Mouse (Mus musculus) spleen, postnatal 0 days (tissue): ENCODE measurements around the gene Zfp689. TPM values are rescaled to one million over a fixed set of nuclear protein-coding genes. Genes with fewer than 3 reads are reported as not detected.

Experiments used
- polyA plus RNA-seq: library from polyadenylated mRNA; unstranded; fragments of >200 nt; fragmentation: Nextera tagmentation; extraction: Ambion mirVana; gene quantifications from 2 replicates; pipeline ENCODE4 v1.2.1, GENCODE M21; 2015

Gene Zfp689
- 2.5 and 3.2 TPM in 2 replicates for polyA plus RNA-seq

DNA sequence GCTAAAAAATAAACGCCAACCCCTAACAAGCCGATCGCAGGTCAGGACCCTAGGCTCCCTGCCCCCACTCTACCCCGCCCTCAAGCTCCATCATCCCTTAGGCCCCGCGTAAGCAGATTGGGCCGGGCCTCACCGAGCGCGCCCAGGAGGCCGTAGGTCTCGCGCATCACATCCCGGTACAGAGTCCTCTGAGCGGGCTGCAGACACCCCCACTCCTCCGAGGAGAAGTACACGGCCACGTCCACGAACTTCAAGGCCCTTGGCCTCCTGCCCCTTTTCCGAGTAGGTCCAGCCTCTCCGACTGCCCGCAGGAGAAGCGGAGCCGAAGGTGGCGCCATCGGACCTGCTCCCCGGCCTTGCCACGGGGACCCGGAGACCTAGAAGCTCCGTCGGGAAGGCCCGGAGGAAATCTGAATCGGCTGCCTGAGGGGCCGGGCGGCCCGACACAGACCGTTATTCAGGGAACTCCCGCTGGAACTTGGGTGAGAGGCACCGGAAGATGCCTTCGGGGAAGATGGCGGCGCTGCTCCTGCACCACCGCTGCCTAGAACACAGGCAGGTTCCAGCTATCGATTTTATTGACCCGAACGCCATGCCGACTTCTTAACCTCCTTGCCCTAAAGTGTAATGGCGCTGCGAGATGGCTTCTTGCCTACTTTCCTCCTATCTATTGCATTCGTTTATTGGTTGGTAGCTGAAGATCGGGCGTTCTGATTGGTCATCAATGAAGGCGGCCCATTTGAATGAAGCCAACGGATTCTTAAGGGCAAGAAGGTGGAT, at the start of gene Zfp689:
TSS of gene Zfp689 (minus strand) at position 638 of the 780 bp plus-strand sequence.

DNA sequence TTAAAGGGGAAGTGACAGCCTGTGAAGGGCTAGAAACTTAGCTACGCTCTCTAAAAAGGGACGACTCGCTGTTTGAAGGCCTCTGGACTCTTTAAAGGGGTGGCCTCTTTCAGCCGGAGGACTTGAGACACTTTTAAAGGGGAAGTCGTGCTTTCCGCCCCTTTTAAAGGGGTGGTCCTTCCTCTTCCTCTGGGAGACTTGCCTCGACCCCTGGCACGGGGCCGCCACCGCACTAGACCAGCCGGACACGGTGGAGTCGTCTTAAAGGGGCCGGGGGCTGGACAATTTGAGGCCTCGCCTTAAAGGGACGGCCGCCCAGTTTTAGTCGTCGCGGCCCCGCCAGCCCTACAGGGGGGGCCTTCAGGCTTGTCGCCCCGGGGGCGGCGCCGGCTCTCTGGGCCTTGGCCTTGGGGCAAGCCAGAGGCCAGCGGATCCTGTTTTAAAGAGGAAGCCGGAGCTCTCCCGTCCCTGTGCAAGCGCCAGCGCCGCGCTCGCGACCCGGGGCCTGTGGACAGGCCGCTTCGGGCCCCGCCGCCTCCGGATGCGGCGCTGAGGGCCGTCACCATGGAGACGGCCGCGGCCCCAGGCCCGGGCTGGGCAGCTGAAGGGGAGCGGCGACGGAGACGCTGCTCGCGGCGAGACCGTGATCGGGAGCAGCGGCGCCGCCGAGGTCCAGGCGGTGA, 29.8 kb upstream of the Zfp689 start, which contains the start of gene Fbrs:
TSS of gene Fbrs (plus strand) at position 565 of the 683 bp plus-strand sequence.

DNA sequence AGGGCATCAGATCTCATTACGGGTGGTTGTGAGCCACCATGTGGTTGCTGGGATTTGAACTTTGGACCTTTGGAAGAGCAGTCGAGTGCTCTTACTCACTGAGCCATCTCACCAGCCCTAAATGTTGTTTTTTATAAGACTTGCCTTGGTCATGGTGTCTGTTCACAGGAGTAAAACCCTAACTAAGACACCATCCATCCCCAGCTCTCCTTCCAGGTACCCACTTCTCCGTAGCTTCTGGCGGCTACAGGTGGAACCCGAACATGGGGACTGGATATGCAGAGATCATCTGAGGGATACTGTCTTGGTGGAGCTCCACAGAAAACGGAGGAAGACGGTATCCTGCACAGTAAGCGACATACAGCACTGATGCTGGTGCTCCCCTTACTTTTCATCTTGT, 10.4 kb upstream of the Zfp689 start, which contains the start of gene Prr14:
TSS of gene Prr14 (plus strand) at position 301 of the 400 bp plus-strand sequence.

DNA sequence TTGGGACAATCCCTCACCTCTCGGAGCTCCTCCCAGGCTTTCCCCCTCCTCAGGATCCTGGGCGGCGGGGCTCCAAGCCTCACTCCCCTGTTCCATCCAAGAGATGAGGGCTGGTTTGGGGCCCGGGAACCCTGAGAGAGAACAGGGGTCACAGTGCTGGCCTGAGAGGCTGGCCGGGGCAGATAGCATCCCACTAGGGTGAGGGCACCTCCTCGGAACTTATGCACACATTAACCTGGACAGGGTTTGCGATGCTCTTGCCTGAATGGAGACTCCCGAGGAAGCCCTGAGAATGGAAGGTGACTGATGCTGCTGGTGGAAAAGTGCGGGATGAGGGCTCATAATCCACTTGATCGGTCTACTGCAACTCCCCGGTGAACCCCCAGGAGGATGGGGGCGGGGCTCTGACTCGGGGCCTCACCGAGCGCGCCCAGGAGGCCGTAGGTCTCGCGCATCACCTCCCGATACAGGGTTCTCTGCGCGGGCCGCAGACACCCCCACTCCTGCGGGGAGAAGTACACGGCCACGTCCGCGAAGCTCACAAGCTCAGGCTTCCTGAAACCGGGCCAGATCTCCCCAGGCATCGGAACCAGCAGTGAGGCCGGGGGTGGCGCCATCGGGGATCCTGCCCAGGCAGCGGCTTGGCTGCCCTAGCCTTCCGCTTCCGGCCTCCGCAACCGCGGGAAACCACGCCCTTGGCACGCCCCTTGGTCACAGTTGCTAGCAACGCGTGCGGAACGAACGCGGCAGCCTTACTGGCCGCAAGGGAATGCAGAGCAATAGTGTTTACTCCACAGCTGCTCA, 27.4 kb downstream of the Zfp689 start, which contains the start of gene Zfp688:
TSS of gene Zfp688 (minus strand) at position 681 of the 804 bp plus-strand sequence.

DNA sequence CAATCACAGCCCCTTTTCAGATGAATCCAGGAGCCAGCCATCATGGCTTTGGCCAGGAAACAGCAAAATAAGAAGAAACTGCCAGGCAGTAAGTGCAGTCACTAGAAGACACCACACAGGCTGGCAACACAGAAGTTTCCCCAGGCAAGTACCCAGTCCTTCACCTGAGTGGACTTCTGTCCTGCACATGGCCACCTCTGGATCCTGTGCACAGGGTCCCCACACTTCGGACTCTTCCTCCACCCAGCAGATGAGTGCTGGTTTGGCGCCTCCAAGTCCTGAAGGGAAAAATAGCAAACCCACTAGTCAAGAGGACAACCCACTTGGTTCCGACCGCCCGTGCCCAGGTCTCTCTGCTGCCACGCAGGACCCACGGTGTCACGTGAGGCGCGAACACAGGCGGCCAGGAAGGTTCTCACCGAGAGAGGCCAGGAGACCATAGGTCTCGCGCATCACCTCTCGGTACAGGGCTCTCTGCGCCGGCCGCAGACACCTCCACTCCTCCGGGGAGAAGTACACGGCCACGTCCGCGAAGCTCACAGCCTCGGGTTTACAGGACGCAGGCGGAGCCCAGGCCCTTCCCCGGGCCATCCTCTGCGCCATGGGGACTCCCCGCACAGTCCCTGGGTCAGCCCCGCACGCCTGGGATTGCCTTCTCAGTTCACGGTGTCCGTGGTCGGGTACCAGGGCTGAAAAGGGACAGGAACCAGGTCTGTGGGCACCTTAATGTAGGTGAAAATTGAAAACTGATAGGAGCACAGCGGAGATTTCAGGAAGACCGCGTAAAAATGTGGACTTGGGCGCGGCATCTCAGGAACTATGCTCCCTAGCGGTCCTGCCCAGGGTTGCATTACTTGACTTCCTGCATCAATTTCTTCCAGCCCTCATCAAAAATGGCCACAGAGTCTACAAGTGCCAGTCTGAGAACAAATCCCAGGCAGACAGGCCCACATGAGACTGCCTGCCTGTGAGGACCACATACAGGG, 42.7 kb downstream of the Zfp689 start, which contains the start of gene Zfp764:
TSS of gene Zfp764 (minus strand) at position 821 of the 986 bp plus-strand sequence.

DNA sequence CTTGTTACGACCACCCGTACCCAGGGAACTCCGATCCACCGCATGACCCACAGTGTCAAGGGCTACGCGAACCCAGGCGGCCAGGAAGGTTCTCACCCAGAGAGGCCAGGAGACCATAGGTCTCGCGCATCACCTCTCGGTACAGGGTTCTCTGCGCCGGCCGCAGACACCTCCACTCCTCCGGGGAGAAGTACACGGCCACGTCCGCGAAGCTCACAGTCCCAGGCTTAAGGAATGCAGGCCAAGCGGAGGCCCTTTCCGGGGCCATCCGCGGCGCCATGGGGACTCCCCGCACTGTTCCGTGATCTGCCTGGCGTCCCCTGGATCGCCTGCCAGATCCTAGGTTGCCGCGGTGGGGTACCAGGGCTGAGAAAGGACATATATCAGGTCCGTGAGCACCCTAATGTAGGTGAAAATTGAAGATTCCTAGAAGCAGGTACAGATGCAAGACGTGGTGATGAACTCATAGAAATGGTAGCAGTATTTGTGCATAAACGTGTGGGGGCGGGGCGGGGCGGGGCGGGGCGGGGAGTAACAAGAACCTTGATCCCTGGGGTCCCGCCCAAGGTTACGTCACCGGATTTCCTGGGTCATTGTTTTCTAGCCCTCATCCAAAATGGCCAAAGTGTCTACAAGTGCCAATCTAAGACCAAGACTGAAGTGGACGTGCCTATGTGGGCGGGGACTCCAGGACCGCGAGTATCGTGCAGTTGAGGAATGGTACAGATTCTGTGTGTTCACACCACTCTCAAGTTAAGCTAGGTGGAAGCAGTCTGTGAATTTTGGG, 55.6 kb downstream of the Zfp689 start, which contains the start of gene E430018J23Rik:
TSS of gene E430018J23Rik (minus strand) at position 473 of the 787 bp plus-strand sequence.

Other genes starting within 250 kb of the Zfp689 start
- 21.0 and 22.5 TPM in 2 replicates for gene Tbc1d10b, start 240.7 kb downstream of the Zfp689 start, polyA plus RNA-seq
- 34.1 and 37.7 TPM in 2 replicates for gene Mylpf, start 240.3 kb downstream of the Zfp689 start, polyA plus RNA-seq
- gene Zfp553, start 216.1 kb downstream of the Zfp689 start, polyA plus RNA-seq, result 10.2 and 11.5 TPM in 2 replicates
- gene Sept1, start 216.0 kb downstream of the Zfp689 start, polyA plus RNA-seq, result 44.4 and 49.3 TPM in 2 replicates
- gene Zfp771, start 204.9 kb downstream of the Zfp689 start, polyA plus RNA-seq, result 21.4 and 23.5 TPM in 2 replicates
- gene Dctpp1, start 188.4 kb downstream of the Zfp689 start, polyA plus RNA-seq, result 87.9 and 90.1 TPM in 2 replicates
- 77.6 and 80.8 TPM in 2 replicates for gene Sephs2, start 175.1 kb downstream of the Zfp689 start, polyA plus RNA-seq
- 10.0 and 13.4 TPM in 2 replicates for gene Itgal, start 152.9 kb downstream of the Zfp689 start, polyA plus RNA-seq
- 3.2 and 4.1 TPM in 2 replicates for gene Zfp768, start 103.6 kb downstream of the Zfp689 start, polyA plus RNA-seq
- gene Zfp747, start 73.1 kb downstream of the Zfp689 start, polyA plus RNA-seq, result 2.5 TPM in 2 replicates
- 1.3 and 1.8 TPM in 2 replicates for gene 9130019O22Rik, start 62.0 kb downstream of the Zfp689 start, polyA plus RNA-seq
- gene E430018J23Rik, start 55.5 kb downstream of the Zfp689 start, polyA plus RNA-seq, result 1.7 and 1.9 TPM in 2 replicates
- 1.7 and 2.2 TPM in 2 replicates for gene Zfp764, start 42.3 kb downstream of the Zfp689 start, polyA plus RNA-seq
- 17.4 and 22.2 TPM in 2 replicates for gene Zfp688, start 27.1 kb downstream of the Zfp689 start, polyA plus RNA-seq
- gene Prr14, start 10.5 kb upstream of the Zfp689 start, polyA plus RNA-seq, result 27.6 and 29.6 TPM in 2 replicates
- 8.0 and 13.0 TPM in 2 replicates for gene Fbrs, start 30.0 kb upstream of the Zfp689 start, polyA plus RNA-seq
- gene Srcap, start 62.8 kb upstream of the Zfp689 start, polyA plus RNA-seq, result 16.1 and 18.0 TPM in 2 replicates
- gene Gm42715, start 70.4 kb upstream of the Zfp689 start, polyA plus RNA-seq, result 9.1 and 10.1 TPM in 2 replicates
- gene Tmem265, start 112.2 kb upstream of the Zfp689 start, polyA plus RNA-seq, result 4.8 and 7.5 TPM in 2 replicates
- 30.1 and 30.9 TPM in 2 replicates for gene Phkg2, start 124.2 kb upstream of the Zfp689 start, polyA plus RNA-seq
- 7.6 and 9.4 TPM in 2 replicates for gene Ccdc189, start 139.4 kb upstream of the Zfp689 start, polyA plus RNA-seq
- gene Rnf40, start 139.6 kb upstream of the Zfp689 start, polyA plus RNA-seq, result 22.3 and 22.4 TPM in 2 replicates
- 1.7 and 2.2 TPM in 2 replicates for gene Zfp629, start 166.6 kb upstream of the Zfp689 start, polyA plus RNA-seq